Mouse (Mus musculus): Measurements from ENCODE around the gene Tex48. TPM values are rescaled to one million over a fixed set of nuclear protein-coding genes. Genes with fewer than 3 reads are reported as not detected.

Gene Tex48
- total RNA-seq, 1 experiment: not detected

DNA sequence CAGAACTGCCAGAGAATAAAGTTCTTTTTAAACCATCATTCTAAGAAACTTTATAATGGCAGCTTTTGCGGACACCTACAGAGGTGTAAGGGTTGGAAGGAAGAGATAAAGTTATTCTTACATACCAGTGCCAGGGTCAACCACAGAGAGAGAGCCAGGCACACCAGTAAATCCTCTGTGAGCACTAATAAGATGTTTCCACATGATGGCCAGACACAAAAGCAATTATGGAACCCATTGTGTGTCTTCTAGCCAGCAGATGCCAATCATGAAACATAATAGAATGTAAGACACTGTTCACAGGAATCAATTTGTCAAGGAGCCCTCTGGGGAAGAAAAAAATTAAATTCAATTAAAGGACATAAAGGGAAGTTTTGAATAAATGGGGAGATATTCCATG lies 39.2 kb upstream of the Tex48 start:
- Histone ChIP-seq H3K36me3 (ENCODE audit: control insufficient read depth, insufficient read depth, low read length, poor library complexity, severe bottlenecking) (no peaks in the 10 kb centered on the region), H3K4me3 (ENCODE audit: insufficient read depth in 1 of 2, low read depth in 1 of 2, low read length in 2 of 2, poor library complexity in 1 of 2, severe bottlenecking in 1 of 2) (no peak overlapping the region), H3K9ac (ENCODE audit: insufficient read depth, low read depth, low read length, poor library complexity, severe bottlenecking) (no peak overlapping the region), H3K9me3 (ENCODE audit: control insufficient read depth, insufficient read depth, low read depth, low read length) (no peaks in the 10 kb centered on the region), H3K27ac (ENCODE audit: insufficient read depth, low read depth, low read length, poor library complexity, severe bottlenecking) (no peak overlapping the region), H3K4me1 (ENCODE audit: control insufficient read depth in 2 of 2, insufficient read depth in 2 of 2, low read length in 2 of 2, poor library complexity in 1 of 2) (no peaks in the 10 kb centered on the region)
- in situ Hi-C loops (cut with MboI; ENCODE audit: low sequenced_read_pairs in 2 of 2, unreplicated experiment in 2 of 2): no loop called here
- no peak for DNase-seq (ENCODE audit: low read depth, low spot score)
- TF ChIP-seq ZNF384 (IDR thresholded peaks at IDR 0.05; ENCODE audit: low read depth, low read length): no peak
- TF ChIP-seq CHD2 (IDR thresholded peaks at IDR 0.05; ENCODE audit: low read depth, low read length): no peak
- TF ChIP-seq ZC3H11A (IDR thresholded peaks at IDR 0.05; ENCODE audit: borderline replicate concordance, low read depth, low read length): no peak
- TF ChIP-seq MAFK (IDR thresholded peaks at IDR 0.05; ENCODE audit: insufficient read depth, low read depth, low read length): no peak
- TF ChIP-seq HCFC1 (IDR thresholded peaks at IDR 0.05; ENCODE audit: borderline replicate concordance, insufficient read depth, low read length): no peak

DNA sequence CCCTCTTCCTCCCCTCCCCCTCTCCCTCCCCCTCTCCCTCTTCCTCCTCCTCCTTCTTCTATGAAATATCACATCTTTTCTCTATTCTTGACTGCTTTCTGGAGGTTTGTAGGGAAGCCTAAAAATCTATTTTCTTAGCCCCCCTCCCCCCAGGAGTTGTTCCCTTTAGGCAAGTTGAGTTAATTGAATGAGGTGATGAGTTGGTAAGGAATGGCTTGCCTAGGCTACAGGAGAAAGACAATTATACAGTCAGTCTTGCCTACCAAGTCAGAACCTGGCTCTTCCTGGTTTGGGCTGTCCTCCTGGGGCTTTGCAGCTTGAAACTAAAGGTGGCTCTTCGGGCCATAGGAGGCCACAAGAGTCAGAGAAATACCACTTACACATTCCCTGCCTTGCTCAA lies 37.5 kb upstream of the Tex48 start:
- in situ Hi-C loops (cut with MboI; ENCODE audit: low sequenced_read_pairs in 2 of 2, unreplicated experiment in 2 of 2): no loop called here

DNA sequence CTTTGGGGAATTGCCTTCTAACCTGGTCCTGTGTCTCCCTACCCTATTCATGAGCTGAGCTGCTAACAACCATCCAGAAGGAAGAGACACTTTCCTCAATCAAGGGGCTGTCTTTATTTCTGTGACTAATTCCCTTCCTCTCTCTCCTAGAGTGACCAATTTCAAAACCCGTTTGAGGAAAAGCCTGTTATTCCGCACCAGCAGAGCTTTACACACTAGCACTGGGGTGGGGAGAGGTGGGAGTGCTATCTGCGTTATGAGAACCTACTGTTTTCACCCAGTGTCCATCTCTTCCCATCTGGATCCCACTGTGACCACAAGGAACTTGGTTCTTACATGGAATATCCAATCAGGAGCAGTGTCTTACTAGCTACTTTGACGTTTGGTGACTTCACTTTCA lies 36.9 kb upstream of the Tex48 start:
- no peaks in the 10 kb centered on the region for H3K9me3 ChIP-seq (ENCODE audit: control insufficient read depth, insufficient read depth, low read depth, low read length)
- DNase-seq (ENCODE audit: low read depth, low spot score): no peak
- H3K36me3 ChIP-seq (ENCODE audit: control insufficient read depth, insufficient read depth, low read length, poor library complexity, severe bottlenecking): no peaks in the 10 kb centered on the region
- H3K4me3 ChIP-seq (ENCODE audit: insufficient read depth in 1 of 2, low read depth in 1 of 2, low read length in 2 of 2, poor library complexity in 1 of 2, severe bottlenecking in 1 of 2): no peak overlapping the region
- in situ Hi-C loops (cut with MboI; ENCODE audit: low sequenced_read_pairs in 2 of 2, unreplicated experiment in 2 of 2): no loop called here
- TF ChIP-seq CHD2 (IDR thresholded peaks at IDR 0.05; ENCODE audit: low read depth, low read length): no peak
- TF ChIP-seq HCFC1 (IDR thresholded peaks at IDR 0.05; ENCODE audit: borderline replicate concordance, insufficient read depth, low read length): no peak
- no peak for TF ChIP-seq ZNF384 (IDR thresholded peaks at IDR 0.05; ENCODE audit: low read depth, low read length)
- no peak for TF ChIP-seq MAFK (IDR thresholded peaks at IDR 0.05; ENCODE audit: insufficient read depth, low read depth, low read length)
- TF ChIP-seq ZC3H11A (IDR thresholded peaks at IDR 0.05; ENCODE audit: borderline replicate concordance, low read depth, low read length): no peak
- no peaks in the 10 kb centered on the region for H3K4me1 ChIP-seq (ENCODE audit: control insufficient read depth in 2 of 2, insufficient read depth in 2 of 2, low read length in 2 of 2, poor library complexity in 1 of 2)
- no peak overlapping the region for H3K9ac ChIP-seq (ENCODE audit: insufficient read depth, low read depth, low read length, poor library complexity, severe bottlenecking)
- no peak overlapping the region for H3K27ac ChIP-seq (ENCODE audit: insufficient read depth, low read depth, low read length, poor library complexity, severe bottlenecking)

More for the DNA sequence above, 37.5 kb upstream of the Tex48 start:
- H3K9me3 ChIP-seq (ENCODE audit: control insufficient read depth, insufficient read depth, low read depth, low read length): no peaks in the 10 kb centered on the region
- TF ChIP-seq ZC3H11A (IDR thresholded peaks at IDR 0.05; ENCODE audit: borderline replicate concordance, low read depth, low read length) (no peak), CHD2 (IDR thresholded peaks at IDR 0.05; ENCODE audit: low read depth, low read length) (no peak), HCFC1 (IDR thresholded peaks at IDR 0.05; ENCODE audit: borderline replicate concordance, insufficient read depth, low read length) (no peak), MAFK (IDR thresholded peaks at IDR 0.05; ENCODE audit: insufficient read depth, low read depth, low read length) (no peak)
- no peaks in the 10 kb centered on the region for H3K36me3 ChIP-seq (ENCODE audit: control insufficient read depth, insufficient read depth, low read length, poor library complexity, severe bottlenecking)
- H3K4me1 ChIP-seq (ENCODE audit: control insufficient read depth in 2 of 2, insufficient read depth in 2 of 2, low read length in 2 of 2, poor library complexity in 1 of 2): no peaks in the 10 kb centered on the region
- H3K27ac ChIP-seq (ENCODE audit: insufficient read depth, low read depth, low read length, poor library complexity, severe bottlenecking): no peak overlapping the region
- H3K4me3 ChIP-seq (ENCODE audit: insufficient read depth in 1 of 2, low read depth in 1 of 2, low read length in 2 of 2, poor library complexity in 1 of 2, severe bottlenecking in 1 of 2): no peak overlapping the region
- DNase-seq (ENCODE audit: low read depth, low spot score): no peak
- H3K9ac ChIP-seq (ENCODE audit: insufficient read depth, low read depth, low read length, poor library complexity, severe bottlenecking): no peak overlapping the region

DNA sequence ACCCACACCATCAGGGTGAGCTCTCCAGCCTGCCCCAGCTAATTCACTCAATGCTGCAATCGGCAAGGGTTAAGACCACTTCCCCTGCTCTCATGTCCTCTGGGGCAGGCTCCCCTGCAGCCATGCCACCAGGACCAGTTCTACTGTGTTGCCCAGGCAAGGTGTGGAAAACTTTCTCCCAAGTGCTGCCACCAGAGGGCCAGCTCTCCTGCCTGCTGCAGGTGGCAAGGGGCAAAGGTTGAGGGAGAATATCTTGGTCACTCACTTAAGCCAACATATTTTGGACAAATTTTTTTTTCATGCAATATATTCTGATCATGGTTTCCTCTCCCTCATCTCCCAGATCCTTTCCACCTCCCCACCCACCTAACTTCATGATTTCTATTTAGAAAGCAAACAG lies 32.2 kb upstream of the Tex48 start:
- in situ Hi-C loops (cut with MboI; ENCODE audit: low sequenced_read_pairs in 2 of 2, unreplicated experiment in 2 of 2): no loop called here
- TF ChIP-seq HCFC1 (IDR thresholded peaks at IDR 0.05; ENCODE audit: borderline replicate concordance, insufficient read depth, low read length) (no peak), CHD2 (IDR thresholded peaks at IDR 0.05; ENCODE audit: low read depth, low read length) (no peak), MAFK (IDR thresholded peaks at IDR 0.05; ENCODE audit: insufficient read depth, low read depth, low read length) (no peak), ZC3H11A (IDR thresholded peaks at IDR 0.05; ENCODE audit: borderline replicate concordance, low read depth, low read length) (no peak), ZNF384 (IDR thresholded peaks at IDR 0.05; ENCODE audit: low read depth, low read length) (no peak)
- no peaks in the 10 kb centered on the region for H3K36me3 ChIP-seq (ENCODE audit: control insufficient read depth, insufficient read depth, low read length, poor library complexity, severe bottlenecking)
- H3K27ac ChIP-seq (ENCODE audit: insufficient read depth, low read depth, low read length, poor library complexity, severe bottlenecking): no peak overlapping the region
- H3K9ac ChIP-seq (ENCODE audit: insufficient read depth, low read depth, low read length, poor library complexity, severe bottlenecking): no peak overlapping the region
- DNase-seq (ENCODE audit: low read depth, low spot score): no peak
- no peaks in the 10 kb centered on the region for H3K9me3 ChIP-seq (ENCODE audit: control insufficient read depth, insufficient read depth, low read depth, low read length)
- no peak overlapping the region for H3K4me3 ChIP-seq (ENCODE audit: insufficient read depth in 1 of 2, low read depth in 1 of 2, low read length in 2 of 2, poor library complexity in 1 of 2, severe bottlenecking in 1 of 2)
- no peaks in the 10 kb centered on the region for H3K4me1 ChIP-seq (ENCODE audit: control insufficient read depth in 2 of 2, insufficient read depth in 2 of 2, low read length in 2 of 2, poor library complexity in 1 of 2)
